Mouse (Mus musculus) fat pad, adult 2 months (tissue): ENCODE data around the gene Mettl1.

ENCODE experiments used
- DNase-seq: peaks from one replicate; pipeline ENCODE4 v3.0.0-alpha.2; 2011; ENCODE audit warnings: low read depth, low spot score; ENCODE audit errors: extremely low read depth

Mettl1 gene

GRCm38 (mm10) chr10:127083292-127083914 lies 42.2 kb downstream of the Mettl1 start:
- no peak for DNase-seq

- DNase-seq, result no peak
Measured at GRCm38 (mm10) chr10:127083915-127084306, 42.7 kb downstream of the Mettl1 start.

- DNase-seq, result no peak
Measured at GRCm38 (mm10) chr10:127085052-127085451, 43.8 kb downstream of the Mettl1 start.

GRCm38 (mm10) chr10:127085633-127086032 lies 44.4 kb downstream of the Mettl1 start:
- DNase-seq, result no peak

GRCm38 (mm10) chr10:127090560-127091411 lies 49.6 kb downstream of the Mettl1 start:
- DNase-seq, result no peak

- no peak for DNase-seq
Measured at GRCm38 (mm10) chr10:127091507-127092396, 50.5 kb downstream of the Mettl1 start.

- DNase-seq, result no peak
Measured at GRCm38 (mm10) chr10:127092742-127093141, 51.5 kb downstream of the Mettl1 start.

- DNase-seq, result no peak
Measured at GRCm38 (mm10) chr10:127094382-127094802, 53.2 kb downstream of the Mettl1 start.
